Mouse (Mus musculus): Measurements from ENCODE around the gene Ms4a15.

Gene Ms4a15

GRCm38 (mm10) chr19:10965721-10966120 is 27.3 kb downstream of the Ms4a15 start:
- peak; percentile 64 to 91 for DNase-seq (ENCODE audit: inconsistent age in 2 of 2, low spot score in 1 of 2)

GRCm38 (mm10) chr19:10959978-10960346 is 33.1 kb downstream of the Ms4a15 start:
- no peak for DNase-seq (ENCODE audit: inconsistent age in 2 of 2, low spot score in 1 of 2)

GRCm38 (mm10) chr19:10959085-10959977 is 33.7 kb downstream of the Ms4a15 start:
- peak; percentile 28 to 91 for DNase-seq (ENCODE audit: inconsistent age in 2 of 2, low spot score in 1 of 2)

- DNase-seq (ENCODE audit: inconsistent age in 2 of 2, low spot score in 1 of 2): peak; percentile 10 to 68
Observed at GRCm38 (mm10) chr19:10952021-10952939, 40.8 kb downstream of the Ms4a15 start.

GRCm38 (mm10) chr19:10949558-10949957 is 43.5 kb downstream of the Ms4a15 start:
- peak in 1 of 2 experiments; percentile 7 for DNase-seq (ENCODE audit: inconsistent age in 2 of 2, low spot score in 1 of 2)

GRCm38 (mm10) chr19:10949112-10949511 is 43.9 kb downstream of the Ms4a15 start, which contains the start of gene Ccdc86:
Gene Ccdc86, minus strand, starts transcription at chr19:10949266.
- DNase-seq (ENCODE audit: inconsistent age in 2 of 2, low spot score in 1 of 2): peak; percentile 96 to 98

- peak; percentile 34 to 68 for DNase-seq (ENCODE audit: inconsistent age in 2 of 2, low spot score in 1 of 2)
Observed at GRCm38 (mm10) chr19:10948416-10948815, 44.6 kb downstream of the Ms4a15 start.

- no peak for DNase-seq (ENCODE audit: inconsistent age in 2 of 2, low spot score in 1 of 2)
Observed at GRCm38 (mm10) chr19:10947219-10947618, 45.8 kb downstream of the Ms4a15 start.

GRCm38 (mm10) chr19:10946506-10946905 is 46.5 kb downstream of the Ms4a15 start:
- DNase-seq (ENCODE audit: inconsistent age in 2 of 2, low spot score in 1 of 2): no peak

GRCm38 (mm10) chr19:10943955-10944354 is 49.1 kb downstream of the Ms4a15 start:
- no peak for DNase-seq (ENCODE audit: inconsistent age in 2 of 2, low spot score in 1 of 2)

GRCm38 (mm10) chr19:10940801-10941457 is 52.1 kb downstream of the Ms4a15 start:
- peak in 1 of 2 experiments; percentile 36 for DNase-seq (ENCODE audit: inconsistent age in 2 of 2, low spot score in 1 of 2)

GRCm38 (mm10) chr19:10940097-10940800 is 52.8 kb downstream of the Ms4a15 start:
- peak; percentile 75 to 89 for DNase-seq (ENCODE audit: inconsistent age in 2 of 2, low spot score in 1 of 2)

GRCm38 (mm10) chr19:10938771-10939170 is 54.3 kb downstream of the Ms4a15 start:
- no peak for DNase-seq (ENCODE audit: inconsistent age in 2 of 2, low spot score in 1 of 2)

GRCm38 (mm10) chr19:10937110-10937563 is 55.9 kb downstream of the Ms4a15 start, which contains the start of gene Ptgdr2:
Gene Ptgdr2, plus strand, starts transcription at chr19:10937160.
- DNase-seq (ENCODE audit: inconsistent age in 2 of 2, low spot score in 1 of 2): no peak

GRCm38 (mm10) chr19:10936077-10936476 is 57.0 kb downstream of the Ms4a15 start:
- DNase-seq (ENCODE audit: inconsistent age in 2 of 2, low spot score in 1 of 2): no peak

GRCm38 (mm10) chr19:10935029-10935428 is 58.0 kb downstream of the Ms4a15 start:
- DNase-seq (ENCODE audit: inconsistent age in 2 of 2, low spot score in 1 of 2): no peak

GRCm38 (mm10) chr19:10930641-10931040 is 62.4 kb downstream of the Ms4a15 start:
- DNase-seq (ENCODE audit: inconsistent age in 2 of 2, low spot score in 1 of 2): no peak
